Mouse (Mus musculus): ENCODE data around the gene Anks4b.
A peak's percentile ranks its signal among the peaks of the same experiment; 100 is the strongest.

Gene Anks4b

DNA sequence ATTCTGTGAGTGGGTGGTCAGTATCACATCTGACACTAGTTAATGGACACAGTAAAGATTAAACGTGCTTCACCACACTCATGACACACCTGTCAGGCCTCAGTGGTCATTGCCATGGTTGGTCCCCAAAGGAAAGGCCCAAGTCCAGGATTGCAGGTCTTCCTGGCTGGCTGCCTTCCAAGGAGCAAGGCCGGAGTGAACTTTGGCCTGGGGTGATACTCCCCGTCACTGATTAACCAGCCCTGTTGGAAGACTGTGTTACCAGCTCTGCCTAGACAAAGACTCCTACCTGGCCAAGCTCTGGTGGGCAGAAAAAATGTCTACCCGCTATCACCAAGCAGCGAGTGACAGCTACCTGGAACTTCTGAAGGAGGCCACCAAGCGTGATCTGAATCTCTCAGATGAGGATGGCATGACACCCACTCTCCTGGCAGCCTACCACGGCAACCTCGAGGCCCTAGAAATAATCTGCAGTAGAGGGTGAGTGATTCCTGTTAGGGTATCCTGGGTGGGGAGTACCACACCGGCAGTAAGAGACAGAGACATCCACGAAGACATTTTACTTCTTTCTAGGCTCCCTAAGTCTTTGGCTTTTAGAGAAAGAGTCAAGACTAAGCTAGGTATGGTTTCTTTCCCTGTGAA lies at the start of gene Anks4b:
Gene Anks4b, plus strand, starts transcription at position 256 of the 642 bp plus-strand sequence.
- no peak for ATAC-seq (ENCODE audit: insufficient number of reproducible peaks, low FRiP score, low TSS enrichment)

DNA sequence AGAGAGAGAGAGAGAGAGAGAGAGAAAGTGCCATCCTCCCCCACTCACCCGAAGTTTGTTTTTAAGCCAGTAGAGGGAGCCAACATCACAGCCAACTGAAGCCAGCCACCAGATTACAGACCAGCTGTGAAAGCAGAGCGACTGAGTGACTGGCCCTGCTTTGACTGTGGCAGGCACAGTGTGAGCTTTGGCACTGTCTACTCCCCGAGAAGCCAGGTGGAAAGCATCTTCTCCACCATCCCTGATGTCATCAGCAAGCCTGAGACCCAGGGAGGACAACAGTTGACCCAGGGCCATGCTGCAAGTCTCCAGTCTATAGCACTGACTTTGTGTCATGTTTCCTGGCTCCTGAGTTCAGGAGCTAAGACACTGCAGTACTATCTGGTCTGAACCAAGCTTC lies 48.8 kb upstream of the Anks4b start:
- peak; percentile 64; the same call in 1 of the 2 replicates for ATAC-seq (ENCODE audit: insufficient number of reproducible peaks, low FRiP score, low TSS enrichment)

GRCm38 (mm10) chr7:120126976-120127685 lies 46.5 kb upstream of the Anks4b start:
- ATAC-seq (ENCODE audit: insufficient number of reproducible peaks, low FRiP score, low TSS enrichment): no peak

GRCm38 (mm10) chr7:120127686-120128059 lies 46.0 kb upstream of the Anks4b start:
- ATAC-seq (ENCODE audit: insufficient number of reproducible peaks, low FRiP score, low TSS enrichment): no peak

DNA sequence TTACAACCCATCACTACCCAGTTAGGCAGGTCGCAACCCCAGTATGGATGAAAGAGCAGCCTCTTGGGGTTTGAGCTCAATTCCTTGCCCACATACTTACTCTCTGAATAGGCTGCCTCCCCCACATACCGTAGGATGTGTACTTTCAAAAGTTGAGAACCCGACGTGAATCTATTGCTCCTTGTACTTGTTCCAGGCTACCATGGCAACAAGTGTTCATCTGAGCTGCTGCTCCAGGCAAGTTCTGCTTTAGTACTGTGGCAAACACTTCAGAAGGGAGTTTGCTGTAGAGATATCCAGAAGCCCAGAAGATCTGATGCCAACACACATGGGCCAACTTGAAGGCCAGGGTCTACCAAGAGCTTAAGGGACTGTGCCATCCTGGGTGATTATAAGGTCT lies 44.7 kb upstream of the Anks4b start:
- no peak for ATAC-seq (ENCODE audit: insufficient number of reproducible peaks, low FRiP score, low TSS enrichment)

GRCm38 (mm10) chr7:120142743-120143142 lies 30.9 kb upstream of the Anks4b start:
- ATAC-seq (ENCODE audit: insufficient number of reproducible peaks, low FRiP score, low TSS enrichment): no peak

DNA sequence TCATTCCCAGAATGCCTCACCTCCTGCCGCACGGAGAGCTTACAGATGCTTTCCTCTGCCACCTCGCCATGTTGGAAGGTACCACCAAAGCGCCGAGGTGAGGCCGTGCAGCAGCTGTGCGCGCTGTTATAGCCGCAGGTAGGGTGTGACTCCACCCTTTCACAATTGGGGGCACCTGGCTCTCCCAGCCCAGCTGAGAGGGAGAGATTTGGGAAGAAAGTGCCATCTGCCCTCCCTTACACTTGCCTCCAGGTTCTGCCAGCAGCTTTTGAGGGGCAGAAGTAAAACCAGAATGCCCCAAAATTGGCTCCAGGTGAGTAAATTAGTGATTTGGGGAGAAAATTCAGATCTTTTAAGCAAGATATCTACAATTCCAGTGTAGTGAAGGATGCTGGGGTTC lies 28.5 kb upstream of the Anks4b start, which contains the start of gene Zp2:
Gene Zp2, minus strand, starts transcription at position 101 of the 400 bp plus-strand sequence.
- no peak for ATAC-seq (ENCODE audit: insufficient number of reproducible peaks, low FRiP score, low TSS enrichment)

DNA sequence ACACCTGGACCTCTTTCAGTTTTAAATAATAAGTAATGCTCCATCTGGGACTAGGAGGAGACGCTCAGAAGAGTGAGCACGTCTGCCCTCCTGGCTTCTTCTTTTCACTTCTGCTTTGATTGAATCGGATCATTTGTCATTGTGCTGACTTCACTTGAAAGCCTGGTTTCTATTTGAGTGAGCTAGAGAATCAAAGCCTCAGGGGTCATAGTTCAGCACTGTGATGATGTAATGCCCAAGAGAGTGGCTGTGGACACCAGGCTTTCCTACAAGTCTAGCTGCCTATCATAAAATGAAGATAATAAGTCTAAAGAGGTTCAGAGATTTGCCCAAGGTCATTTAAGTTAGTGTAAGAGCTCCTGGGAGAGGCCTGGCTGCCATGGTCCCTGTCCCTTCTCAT lies 23.4 kb upstream of the Anks4b start:
- no peak for ATAC-seq (ENCODE audit: insufficient number of reproducible peaks, low FRiP score, low TSS enrichment)

DNA sequence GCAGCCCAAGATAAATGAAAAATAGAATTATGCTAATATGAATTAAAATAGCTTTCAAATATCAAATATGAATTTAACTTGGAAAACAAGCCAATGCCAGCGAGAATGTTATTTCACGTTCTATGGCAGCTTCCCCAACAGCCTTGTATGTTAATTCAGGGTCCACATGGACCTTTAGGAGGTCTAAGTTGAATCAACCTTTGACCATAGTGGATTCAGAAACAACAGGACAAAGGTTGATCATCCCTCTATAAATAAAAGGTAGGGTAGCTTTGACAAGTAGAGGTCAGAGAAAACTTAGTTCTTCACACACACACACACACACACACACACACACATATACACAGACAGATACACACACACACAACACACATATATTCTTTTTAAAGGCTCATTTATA lies 22.8 kb upstream of the Anks4b start:
- ATAC-seq (ENCODE audit: insufficient number of reproducible peaks, low FRiP score, low TSS enrichment): no peak

DNA sequence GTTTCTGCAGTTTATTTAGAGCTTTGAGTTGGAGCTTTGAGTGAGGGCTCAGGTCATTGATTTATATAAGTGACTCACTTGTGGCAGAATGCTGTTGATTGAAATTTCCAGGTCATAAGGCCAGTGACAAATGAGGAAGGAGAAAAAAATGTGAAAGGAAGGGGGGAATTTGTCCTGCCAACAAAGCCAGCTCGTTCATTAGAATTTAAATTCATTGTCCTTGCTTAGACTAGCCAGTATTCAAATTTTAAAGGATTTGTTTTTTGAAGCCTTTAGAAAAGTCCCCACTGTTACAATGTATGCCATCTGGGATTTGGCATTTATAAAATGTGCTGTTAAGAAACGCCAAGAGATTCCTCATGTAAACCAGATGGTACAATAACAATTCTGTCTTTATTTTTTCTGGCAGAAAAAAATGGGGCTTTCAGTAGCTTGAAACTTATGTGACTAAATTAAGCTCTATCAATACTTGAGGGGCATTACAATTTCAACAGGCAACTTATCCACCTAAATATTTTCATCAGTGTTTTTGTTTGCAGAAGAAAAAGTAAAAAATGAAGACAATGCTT lies 16.7 kb upstream of the Anks4b start:
- peak; percentile 52; the same call in 1 of the 2 replicates for ATAC-seq (ENCODE audit: insufficient number of reproducible peaks, low FRiP score, low TSS enrichment)

GRCm38 (mm10) chr7:120157575-120158061 lies 16.0 kb upstream of the Anks4b start:
- ATAC-seq (ENCODE audit: insufficient number of reproducible peaks, low FRiP score, low TSS enrichment): no peak

DNA sequence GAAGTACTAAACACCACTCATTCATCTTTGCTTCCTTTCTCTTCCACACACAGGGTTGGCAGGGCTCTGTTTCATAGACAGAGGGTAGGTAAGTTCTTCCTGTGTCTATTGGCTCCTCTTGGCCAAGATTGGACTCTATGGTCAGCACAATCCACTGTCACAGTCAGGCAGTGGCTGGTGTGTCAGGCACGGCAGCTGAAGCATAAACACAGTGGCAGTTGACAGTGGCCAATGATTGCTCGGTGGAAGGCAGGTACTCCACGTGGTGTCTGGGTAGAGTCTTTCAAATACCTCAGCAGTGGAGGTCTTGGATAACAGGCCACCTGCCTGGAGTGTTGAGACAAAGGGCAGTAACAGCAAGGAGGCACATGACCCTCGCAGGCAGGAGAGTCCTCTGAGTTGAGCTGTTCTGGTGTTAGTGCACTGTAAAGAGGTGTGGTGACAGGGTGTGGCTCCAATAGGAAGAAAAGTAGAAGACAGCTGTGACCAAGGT lies 15.5 kb upstream of the Anks4b start:
- ATAC-seq (ENCODE audit: insufficient number of reproducible peaks, low FRiP score, low TSS enrichment): no peak

GRCm38 (mm10) chr7:120163581-120164251 lies 9.9 kb upstream of the Anks4b start:
- no peak for ATAC-seq (ENCODE audit: insufficient number of reproducible peaks, low FRiP score, low TSS enrichment)

DNA sequence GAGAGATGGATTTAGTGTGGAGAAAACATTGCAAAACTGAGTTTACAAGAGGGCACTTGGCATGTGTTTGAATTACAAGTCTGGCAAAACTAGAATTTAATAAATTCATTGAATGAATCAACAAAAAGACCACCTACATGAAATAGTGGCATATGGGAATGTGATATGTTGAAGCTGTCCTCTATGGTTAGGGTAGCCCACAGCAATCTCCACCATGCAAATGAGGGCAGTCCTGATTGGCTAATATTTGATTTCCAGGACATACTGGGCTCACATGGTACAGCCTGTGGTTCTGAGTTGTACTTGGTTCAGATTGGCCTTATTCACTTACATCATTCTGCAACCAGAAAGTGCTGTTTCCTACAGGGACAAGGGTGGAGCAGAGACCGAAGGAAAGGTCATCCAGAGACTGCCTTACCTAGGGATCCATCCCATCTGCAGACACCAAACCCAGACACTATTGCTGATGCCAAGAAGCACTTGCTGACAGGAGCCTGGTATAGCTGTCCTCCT lies 1.4 kb upstream of the Anks4b start:
- ATAC-seq (ENCODE audit: insufficient number of reproducible peaks, low FRiP score, low TSS enrichment): no peak

DNA sequence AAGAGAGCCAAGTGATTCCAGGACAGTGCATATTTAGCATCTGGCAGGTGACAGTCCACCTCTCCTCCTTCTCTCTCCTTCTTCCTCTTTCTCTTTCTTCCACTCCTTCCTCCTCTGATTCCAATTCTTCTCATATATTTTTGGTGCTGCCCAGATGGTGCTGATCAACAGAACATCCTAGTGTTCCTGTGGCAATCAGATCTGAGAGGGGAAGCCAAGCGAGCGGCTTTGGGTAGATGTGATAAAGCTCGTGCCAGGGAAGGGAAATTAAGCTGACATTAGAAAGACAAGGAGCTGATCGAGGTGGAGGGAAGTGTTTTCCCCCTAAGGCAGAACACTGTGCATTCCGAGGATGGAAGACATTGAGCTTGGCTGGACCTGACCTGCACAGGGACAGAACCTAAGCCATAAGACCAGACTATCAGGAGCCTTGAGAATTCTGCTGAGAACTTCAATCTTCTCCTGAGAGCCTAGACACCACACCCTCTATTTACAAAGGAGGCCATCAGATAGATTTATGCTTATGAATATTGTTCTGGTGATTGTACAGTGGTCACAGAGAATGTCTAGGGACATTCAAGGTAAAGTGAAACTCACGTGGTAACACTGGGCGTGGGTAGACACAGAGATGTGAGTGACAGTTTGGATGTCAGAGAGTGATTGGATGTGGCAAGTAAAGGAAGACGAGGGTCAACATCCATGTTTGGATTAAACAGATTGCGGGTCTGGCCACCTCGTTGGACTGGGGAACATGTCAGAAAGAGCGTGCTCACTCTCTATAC lies 1.3 kb downstream of the Anks4b start:
- no peak for ATAC-seq (ENCODE audit: insufficient number of reproducible peaks, low FRiP score, low TSS enrichment)

GRCm38 (mm10) chr7:120177611-120178010 lies 4.0 kb downstream of the Anks4b start:
- no peak for ATAC-seq (ENCODE audit: insufficient number of reproducible peaks, low FRiP score, low TSS enrichment)

- ATAC-seq (ENCODE audit: insufficient number of reproducible peaks, low FRiP score, low TSS enrichment): no peak
Observed at GRCm38 (mm10) chr7:120178935-120179334, 5.3 kb downstream of the Anks4b start.

- no peak for ATAC-seq (ENCODE audit: insufficient number of reproducible peaks, low FRiP score, low TSS enrichment)
Observed at GRCm38 (mm10) chr7:120180547-120180946, 6.9 kb downstream of the Anks4b start.

DNA sequence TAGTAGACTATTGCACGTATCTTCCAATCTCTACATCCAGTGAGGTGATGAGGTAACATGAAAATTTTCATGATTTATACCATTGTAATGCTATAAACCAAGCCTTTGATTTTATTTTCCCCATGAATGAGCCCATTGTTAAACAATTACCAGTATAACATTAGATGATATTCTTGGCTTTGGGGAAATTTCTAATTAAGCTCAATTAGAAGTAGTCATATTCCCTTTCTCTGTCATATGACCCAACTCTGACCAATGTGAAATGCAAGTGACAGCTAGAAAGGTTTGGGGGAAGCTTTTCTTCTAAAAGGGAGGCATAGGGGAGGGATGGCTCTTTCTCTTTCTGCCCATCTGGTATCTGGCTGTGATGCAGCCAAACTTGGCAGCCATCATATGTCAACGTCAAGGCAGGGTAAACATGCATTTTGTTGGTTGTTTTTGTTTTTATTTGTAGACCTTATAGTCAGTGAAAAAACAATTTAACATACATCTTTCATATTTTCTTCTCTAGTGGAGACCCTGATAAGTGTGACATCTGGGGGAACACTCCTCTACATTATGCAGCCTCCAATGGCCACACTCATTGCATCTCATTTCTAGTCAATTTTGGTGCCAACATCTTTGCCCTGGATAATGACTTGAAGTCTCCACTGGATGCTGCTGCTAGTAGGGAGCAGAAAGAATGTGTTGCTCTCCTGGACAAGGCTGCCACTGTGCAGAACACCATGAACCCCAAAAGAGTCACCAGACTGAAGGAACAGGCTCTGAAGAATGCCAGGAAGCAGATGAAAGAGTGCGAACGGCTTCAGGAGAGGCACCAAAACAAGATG lies 8.0 kb downstream of the Anks4b start:
- ATAC-seq (ENCODE audit: insufficient number of reproducible peaks, low FRiP score, low TSS enrichment): no peak
